Mouse (Mus musculus) megakaryocyte, embryonic 14.5 days (primary cell): ENCODE measurements around the gene Spast.

Experiments
- FLI1 ChIP-seq: IDR thresholded peaks from 2 replicates; pipeline ENCODE4 v1.6.1; 2012; ENCODE audit warnings: low read length, inconsistent platforms, mixed read lengths
- GATA1 ChIP-seq: IDR thresholded peaks from 3 replicates; pipeline ENCODE4 v1.6.1; 2012; ENCODE audit warnings: mixed read lengths, low read length, inconsistent platforms, borderline replicate concordance

GRCm38 (mm10) chr17:74293687-74294425 lies 44.9 kb upstream of the Spast start:
- TF ChIP-seq GATA1 = no peak
- no peak for TF ChIP-seq FLI1
